Mouse (Mus musculus) bone marrow, adult 2 months (tissue): ENCODE measurements around the gene Fry.

ENCODE experiments used
- CTCF ChIP-seq: fragments of 200-500 bp; IDR thresholded peaks from 2 replicates; pipeline ENCODE4 v1.5.1; 2011; ENCODE audit warnings: low read length, control low read depth; ENCODE audit not compliant: control insufficient read depth, insufficient read depth
- POLR2A ChIP-seq: fragments of 200-500 bp; IDR thresholded peaks from 2 replicates; pipeline ENCODE4 v1.6.1; 2011; ENCODE audit warnings: low read depth, mild to moderate bottlenecking, control low read depth, low read length, borderline replicate concordance; ENCODE audit not compliant: control insufficient read depth

DNA sequence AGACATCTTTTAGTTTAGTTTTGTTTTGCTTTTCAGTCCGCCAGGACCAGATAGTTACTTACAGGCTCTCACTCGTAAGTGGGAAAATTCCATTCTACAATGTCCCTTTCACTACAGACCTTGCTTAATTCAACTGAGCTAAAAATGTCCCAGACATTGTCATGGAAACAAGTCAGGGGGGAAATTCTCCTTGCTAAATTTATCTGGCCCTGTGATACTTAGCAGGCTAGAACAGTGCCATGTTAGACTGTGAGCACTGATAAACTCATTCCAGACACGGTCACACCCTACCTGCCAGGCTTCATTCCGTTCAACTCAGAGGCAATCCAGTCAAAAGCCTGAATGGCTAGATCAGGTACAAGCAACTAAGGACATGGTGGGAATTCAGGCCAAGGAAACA is 227.9 kb downstream of the Fry start:
- TF ChIP-seq CTCF (no peak), POLR2A (no peak)
